Mouse (Mus musculus) spleen, adult 2 months (tissue): ENCODE measurements around the gene Fzd2. TPM values are rescaled to one million over a fixed set of nuclear protein-coding genes. Genes with fewer than 3 reads are reported as not detected.

Source experiments
- DNase-seq, 2 experiments: peaks; one replicate each; pipeline versions ENCODE4 v3.0.0 to v3.0.0-alpha.2; 2012 to 2021; ENCODE audit warnings: low spot score in 2 of 2, low read depth in 1 of 2
- H3K27ac ChIP-seq: fragments of 200-500 bp; 2 replicates; pipeline ENCODE4 v1.5.1; 2012; ENCODE audit warnings: low read length, inconsistent platforms; ENCODE audit not compliant: insufficient read depth
- H3K27me3 ChIP-seq: fragments of 200-500 bp; 2 replicates; pipeline ENCODE4 v1.6.1; 2012; ENCODE audit warnings: mild to moderate bottlenecking, moderate library complexity, low read length, inconsistent platforms; ENCODE audit not compliant: control insufficient read depth, insufficient read depth
- H3K36me3 ChIP-seq: fragments of 200-500 bp; 2 replicates; pipeline ENCODE4 v1.6.1; 2012; ENCODE audit warnings: mild to moderate bottlenecking, low read length, inconsistent platforms; ENCODE audit not compliant: control insufficient read depth, insufficient read depth
- H3K4me1 ChIP-seq: fragments of 200-500 bp; 2 replicates; pipeline ENCODE4 v1.6.1; 2011; ENCODE audit warnings: inconsistent platforms; ENCODE audit not compliant: control insufficient read depth, insufficient read depth, insufficient read length
- H3K4me3 ChIP-seq: fragments of 200-500 bp; 2 replicates; pipeline ENCODE4 v1.5.1; 2011; ENCODE audit warnings: mild to moderate bottlenecking, inconsistent platforms; ENCODE audit not compliant: insufficient read depth, insufficient read length; ENCODE audit errors: extremely low read depth
- CTCF ChIP-seq: fragments of 200-500 bp; IDR thresholded peaks from 2 replicates; pipeline ENCODE4 v1.5.1; 2011; ENCODE audit warnings: mild to moderate bottlenecking, inconsistent platforms; ENCODE audit not compliant: insufficient read depth, insufficient read length, insufficient replicate concordance; ENCODE audit errors: extremely low read depth
- POLR2A ChIP-seq: fragments of 200-500 bp; IDR thresholded peaks from 2 replicates; pipeline ENCODE4 v1.6.1; 2011; ENCODE audit warnings: low read depth, low read length, inconsistent platforms
- WGBS: fragments of 180-500 bp; shearing (Covaris S2); methylation state at CpG from one replicate; pipeline ENCODE4 v1.1.7; 2018; 5-methylcytosine and 5-hydroxymethylcytosine counted together
- polyA plus RNA-seq: library from polyadenylated mRNA; depleted of rRNA; stranded (reverse); fragments of >200 nt; gene quantifications from 2 replicates; pipeline ENCODE4 v1.2.3, GENCODE M21; 2012

Gene Fzd2
- polyA plus RNA-seq, 1 experiment = 2.9 TPM

DNA sequence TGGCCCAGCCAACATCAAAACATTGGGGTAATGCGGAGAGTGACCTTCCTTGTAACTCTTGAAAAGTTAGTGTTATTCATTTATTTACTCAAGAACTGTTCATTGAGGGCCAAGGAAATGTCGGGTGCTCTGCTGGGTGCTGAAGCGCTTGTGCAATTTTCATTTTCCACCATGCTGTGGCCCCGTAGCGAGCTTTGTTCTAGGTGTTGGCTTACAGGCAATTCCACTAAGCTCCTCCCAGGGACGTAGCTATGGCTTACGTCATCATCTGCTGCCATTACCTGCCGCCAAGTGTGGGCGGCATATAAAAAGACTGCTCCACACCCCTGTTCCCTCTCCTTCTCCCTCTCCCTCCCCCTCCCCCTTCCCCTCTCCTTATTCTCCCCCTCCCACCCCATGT is 29.2 kb downstream of the Fzd2 start:
- no peak for TF ChIP-seq POLR2A
- no peak for TF ChIP-seq CTCF
- no peak for DNase-seq
- Histone ChIP-seq H3K27ac (no peak overlapping the region), H3K4me3 (no peak overlapping the region), H3K36me3 (no peaks in the 10 kb centered on the region), H3K4me1 (no peaks in the 10 kb centered on the region), H3K27me3 (no peaks in the 10 kb centered on the region)
- WGBS = 37% methylated on average over 9 of the region's 9 CpGs

DNA sequence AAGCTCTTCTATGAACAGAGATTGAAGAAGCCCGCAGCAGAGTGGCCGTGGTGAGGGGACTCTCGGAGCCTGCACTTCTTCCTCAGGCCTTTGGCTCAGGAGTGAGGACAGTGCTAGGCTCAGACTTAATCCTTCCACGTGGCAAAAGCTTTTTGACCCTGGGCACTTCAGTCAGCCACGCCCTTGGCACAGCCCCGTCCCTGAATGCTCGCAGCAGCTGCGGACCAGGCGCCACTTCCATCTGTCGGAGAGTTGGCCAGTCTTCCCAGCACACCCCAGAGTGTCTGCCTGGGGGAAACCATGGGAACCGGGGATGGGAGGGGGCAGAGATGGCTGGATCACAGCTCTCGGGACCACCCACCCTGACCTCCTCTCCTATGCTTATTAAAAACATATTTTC is 32.7 kb downstream of the Fzd2 start:
- no peak overlapping the region for H3K4me3 ChIP-seq
- no peaks in the 10 kb centered on the region for H3K27me3 ChIP-seq
- WGBS = 79% methylated on average over 12 of the region's 12 CpGs
- H3K36me3 ChIP-seq = no peaks in the 10 kb centered on the region
- no peak overlapping the region for H3K27ac ChIP-seq
- TF ChIP-seq CTCF (no peak), POLR2A (no peak)
- no peaks in the 10 kb centered on the region for H3K4me1 ChIP-seq
- no peak for DNase-seq

DNA sequence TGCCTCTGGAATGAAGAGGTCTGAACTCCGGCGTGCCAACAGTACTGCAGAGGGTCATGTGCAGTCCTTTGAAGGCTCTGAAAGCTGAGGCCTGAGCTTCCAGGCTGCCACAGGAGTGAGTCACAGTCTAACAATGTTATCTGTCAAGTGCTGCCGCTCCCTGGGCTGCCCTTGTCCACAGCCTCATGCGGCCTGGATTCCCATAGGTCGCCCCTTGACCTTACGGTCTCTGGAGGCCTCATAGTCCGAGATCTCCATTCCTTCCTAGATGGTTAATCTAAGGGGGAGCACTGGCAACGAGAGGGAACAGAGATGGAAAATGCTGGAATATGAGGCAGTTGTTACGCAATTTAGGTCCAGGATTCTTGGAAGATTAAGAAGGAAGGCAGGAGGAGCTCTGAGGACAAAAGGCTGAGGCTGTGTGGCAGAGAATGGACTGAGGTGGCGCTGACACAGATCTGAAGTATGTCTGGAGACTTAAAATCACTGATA is 39.7 kb downstream of the Fzd2 start:
- DNase-seq = no peak

DNA sequence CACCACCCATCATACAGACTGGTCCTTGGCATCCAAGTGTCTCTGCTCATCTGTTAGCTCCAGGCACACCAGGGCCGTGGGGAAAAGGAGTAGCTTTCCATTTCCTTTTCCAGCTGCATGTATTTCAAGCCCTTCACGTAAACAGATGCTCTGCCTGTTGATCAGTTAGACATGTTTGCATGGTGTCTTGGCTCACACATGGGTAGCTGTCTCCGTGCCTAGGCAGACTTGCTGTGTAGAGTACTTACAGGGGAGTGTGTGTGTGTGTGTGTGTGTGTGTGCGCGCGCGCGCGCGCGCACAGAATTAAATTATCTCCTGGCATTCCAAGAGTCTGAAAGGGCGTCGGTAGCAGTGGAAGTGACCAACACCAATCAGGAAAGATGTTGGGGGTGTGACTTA is 42.0 kb downstream of the Fzd2 start:
- TF ChIP-seq POLR2A (no peak), CTCF (no peak)
- WGBS = 91% methylated on average over 13 of the region's 13 CpGs
- DNase-seq = no peak

More for the DNA sequence above, 39.7 kb downstream of the Fzd2 start:
- H3K36me3 ChIP-seq = no peaks in the 10 kb centered on the region
- 79% methylated on average over 10 of the region's 10 CpGs for WGBS
- no peak overlapping the region for H3K4me3 ChIP-seq
- no peaks in the 10 kb centered on the region for H3K27me3 ChIP-seq
- H3K4me1 ChIP-seq = no peaks in the 10 kb centered on the region
- no peak for TF ChIP-seq CTCF
- H3K27ac ChIP-seq = no peak overlapping the region

DNA sequence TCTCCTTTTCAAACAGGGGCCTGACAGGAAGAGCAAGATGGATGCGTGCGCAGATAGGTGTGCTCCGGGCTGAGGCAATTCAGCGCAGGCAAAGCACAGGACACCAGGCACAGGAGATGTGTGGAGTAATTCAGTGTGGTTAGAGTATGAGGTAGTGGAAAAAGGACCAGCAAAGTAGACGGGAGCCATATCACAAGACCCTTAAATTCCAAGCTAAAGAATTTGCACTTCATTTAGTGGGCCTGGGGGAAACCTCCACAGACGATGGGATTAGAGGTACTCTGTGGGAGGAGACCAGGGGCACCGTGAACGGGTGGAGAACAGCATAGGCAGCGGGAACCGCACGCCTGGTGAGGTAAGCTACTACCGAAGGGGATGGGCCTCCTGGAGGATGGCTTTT is 43.7 kb downstream of the Fzd2 start:
- Histone ChIP-seq H3K27ac (no peak overlapping the region), H3K4me1 (no peaks in the 10 kb centered on the region), H3K4me3 (no peak overlapping the region), H3K36me3 (no peaks in the 10 kb centered on the region), H3K27me3 (no peaks in the 10 kb centered on the region)
- WGBS = 84% methylated on average over 12 of the region's 12 CpGs
- no peak for DNase-seq
- TF ChIP-seq CTCF (no peak), POLR2A (no peak)

More for the DNA sequence above, 42.0 kb downstream of the Fzd2 start:
- H3K27ac ChIP-seq = no peak overlapping the region
- H3K36me3 ChIP-seq = no peaks in the 10 kb centered on the region
- H3K27me3 ChIP-seq = no peaks in the 10 kb centered on the region
- H3K4me3 ChIP-seq = no peak overlapping the region
- no peaks in the 10 kb centered on the region for H3K4me1 ChIP-seq

DNA sequence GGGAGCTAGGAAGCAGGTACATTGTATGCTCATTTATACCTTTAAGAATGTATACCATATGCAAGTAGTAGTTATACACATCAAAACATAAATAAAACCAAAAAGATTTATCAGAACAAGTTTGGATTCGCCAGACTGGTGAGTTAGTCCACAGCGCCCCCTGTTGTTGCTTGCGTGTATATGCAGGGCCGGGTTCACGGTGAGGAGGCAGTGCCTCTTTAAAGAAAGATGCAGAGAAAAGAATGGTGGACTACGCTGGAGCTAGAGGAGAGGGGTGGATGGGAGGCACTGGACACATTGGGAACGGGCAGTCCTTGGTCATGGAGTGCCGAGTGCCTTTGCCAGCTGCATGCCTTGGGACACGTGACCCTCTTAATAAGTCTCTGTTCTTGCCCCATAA is 47.2 kb downstream of the Fzd2 start:
- Histone ChIP-seq H3K27me3 (no peaks in the 10 kb centered on the region), H3K27ac (no peak overlapping the region), H3K36me3 (no peaks in the 10 kb centered on the region), H3K4me3 (no peak overlapping the region), H3K4me1 (no peaks in the 10 kb centered on the region)
- peak in 1 of 2 experiments; percentile 1 for DNase-seq
- 11% methylated on average over 9 of the region's 9 CpGs for WGBS
- TF ChIP-seq CTCF (peak; percentile 43; the same call in 1 of the 2 replicates), POLR2A (no peak)

DNA sequence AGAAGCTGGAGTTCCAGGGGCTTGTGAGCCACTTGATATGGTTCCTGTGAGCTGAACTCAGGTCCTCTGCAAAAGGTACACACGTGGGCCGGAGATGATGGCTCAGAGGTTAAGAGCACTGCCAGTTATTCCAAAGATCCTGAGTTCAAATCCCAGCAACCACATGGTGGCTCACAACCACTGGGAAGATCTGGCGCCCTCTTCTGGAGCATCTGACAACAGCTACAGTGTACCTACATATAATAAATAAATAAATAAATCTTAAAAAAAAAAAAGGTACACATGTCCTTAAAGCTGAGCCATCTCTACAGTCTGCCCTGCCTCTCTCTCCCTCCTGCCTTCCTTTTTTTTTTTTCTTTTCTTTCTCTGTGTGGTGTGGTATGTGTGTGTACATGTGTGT is 48.6 kb downstream of the Fzd2 start:
- Histone ChIP-seq H3K27ac (no peak overlapping the region), H3K36me3 (no peaks in the 10 kb centered on the region), H3K4me3 (no peak overlapping the region), H3K27me3 (no peaks in the 10 kb centered on the region), H3K4me1 (no peaks in the 10 kb centered on the region)
- 68% methylated on average over 3 of the region's 3 CpGs for WGBS
- TF ChIP-seq CTCF (no peak), POLR2A (no peak)
- DNase-seq = no peak
